Mouse (Mus musculus): ENCODE results near the gene Krt24. TPM values are rescaled to one million over a fixed set of nuclear protein-coding genes. Genes with fewer than 3 reads are reported as not detected.

Krt24 gene
- not detected in 2 replicates for total RNA-seq (2017)

DNA sequence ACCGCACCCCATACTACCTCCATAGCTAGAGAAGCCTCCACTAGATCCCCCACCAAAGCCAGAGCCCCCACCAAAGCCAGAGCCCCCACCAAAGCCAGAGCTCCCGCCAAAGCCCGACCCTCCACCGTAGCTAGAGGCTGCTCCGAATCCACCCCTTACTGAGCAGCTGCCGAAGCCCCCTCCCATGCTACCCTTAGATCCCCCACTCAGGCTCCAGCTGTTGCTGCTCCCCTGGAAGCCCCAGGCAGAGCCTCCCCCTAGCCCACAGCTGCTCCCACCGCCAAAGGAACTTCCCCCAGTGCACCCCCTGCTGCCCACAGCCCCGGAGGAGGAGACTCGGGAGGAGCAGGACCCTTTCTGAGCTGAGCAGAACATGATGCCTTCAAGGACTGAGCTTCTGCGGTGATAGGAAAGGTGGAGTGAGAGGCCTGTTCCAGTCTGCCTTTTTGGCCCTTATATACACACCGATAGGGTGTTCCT is at the start of gene Krt24:
Krt24 (minus strand) TSS at position 430 of the 480 bp plus-strand sequence.
- ATAC-seq (replicated peaks in 1 of 2; ENCODE audit: insufficient read depth in 1 of 2, low FRiP score in 2 of 2, low TSS enrichment in 1 of 2, low read depth in 1 of 2, poor library complexity in 2 of 2, severe bottlenecking in 2 of 2) = no peak

DNA sequence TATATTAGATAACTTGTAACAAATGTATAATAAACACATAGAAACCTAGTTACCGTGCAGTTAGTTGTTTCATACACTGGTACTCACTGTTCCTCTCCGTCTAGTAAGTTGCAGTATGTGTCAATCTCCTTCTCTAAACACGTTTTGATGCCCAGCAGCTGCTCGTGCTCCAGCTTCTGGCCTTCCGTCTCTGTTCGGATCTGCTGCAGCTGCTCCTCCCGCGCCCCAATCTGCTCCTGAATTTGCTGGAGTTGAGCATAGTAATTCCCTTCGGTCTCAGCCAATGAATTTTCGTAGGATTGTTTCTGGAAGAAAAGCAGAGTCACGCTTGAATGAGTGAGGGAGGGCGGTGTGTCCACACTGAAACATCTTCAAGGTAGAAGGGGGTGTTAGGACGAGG is 48.4 kb upstream of the Krt24 start:
- no peak for ATAC-seq (replicated peaks in 1 of 2; ENCODE audit: insufficient read depth in 1 of 2, low FRiP score in 2 of 2, low TSS enrichment in 1 of 2, low read depth in 1 of 2, poor library complexity in 2 of 2, severe bottlenecking in 2 of 2)

DNA sequence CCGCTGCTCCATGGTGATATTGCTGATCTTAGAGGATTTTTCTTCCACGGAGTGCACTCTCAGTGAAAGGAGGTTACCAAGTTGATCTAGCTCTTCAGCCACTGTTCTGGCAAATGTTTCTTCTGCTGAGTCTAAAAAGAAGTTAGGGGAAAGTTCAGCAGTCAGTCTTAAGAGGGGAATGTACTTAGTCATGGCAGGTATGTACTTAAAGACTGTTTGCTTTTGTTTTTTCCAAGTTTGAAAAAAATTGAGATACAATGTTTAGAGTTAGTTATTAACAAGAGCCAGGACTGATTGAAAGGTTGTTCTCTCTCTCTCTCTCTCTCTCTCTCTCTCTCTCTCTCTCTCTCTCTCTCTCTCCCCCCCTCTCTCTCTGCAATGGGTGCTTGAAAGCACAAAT is 44.6 kb upstream of the Krt24 start:
- no peak for ATAC-seq (replicated peaks in 1 of 2; ENCODE audit: insufficient read depth in 1 of 2, low FRiP score in 2 of 2, low TSS enrichment in 1 of 2, low read depth in 1 of 2, poor library complexity in 2 of 2, severe bottlenecking in 2 of 2)

DNA sequence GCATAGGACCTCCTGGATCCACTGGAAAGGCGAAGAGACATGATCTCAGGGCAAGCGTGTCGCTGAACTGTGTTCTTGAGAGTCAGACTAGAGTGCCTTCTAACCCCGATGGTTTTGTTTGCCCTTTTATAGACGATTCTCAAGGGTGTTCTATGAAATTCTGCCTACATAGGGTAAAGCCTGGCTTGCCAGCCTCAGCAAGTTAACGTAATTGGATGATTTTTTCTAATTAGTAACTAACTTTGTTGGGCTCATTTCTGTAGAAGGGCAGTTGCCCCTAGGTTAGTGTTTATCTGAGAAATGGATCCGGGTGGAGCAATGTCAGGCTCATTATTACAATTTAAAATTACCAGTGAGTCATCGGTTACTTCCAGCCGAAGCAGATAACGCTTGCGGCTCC is 37.8 kb upstream of the Krt24 start, which contains the start of gene Krt25:
Krt25 (minus strand) TSS at position 101 of the 400 bp plus-strand sequence.
- no peak for ATAC-seq (replicated peaks in 1 of 2; ENCODE audit: insufficient read depth in 1 of 2, low FRiP score in 2 of 2, low TSS enrichment in 1 of 2, low read depth in 1 of 2, poor library complexity in 2 of 2, severe bottlenecking in 2 of 2)

- ATAC-seq (replicated peaks in 1 of 2; ENCODE audit: insufficient read depth in 1 of 2, low FRiP score in 2 of 2, low TSS enrichment in 1 of 2, low read depth in 1 of 2, poor library complexity in 2 of 2, severe bottlenecking in 2 of 2) = no peak
These were observed 36.0 kb upstream of the Krt24 start for GRCm38 (mm10) chr11:99321094-99321493.

DNA sequence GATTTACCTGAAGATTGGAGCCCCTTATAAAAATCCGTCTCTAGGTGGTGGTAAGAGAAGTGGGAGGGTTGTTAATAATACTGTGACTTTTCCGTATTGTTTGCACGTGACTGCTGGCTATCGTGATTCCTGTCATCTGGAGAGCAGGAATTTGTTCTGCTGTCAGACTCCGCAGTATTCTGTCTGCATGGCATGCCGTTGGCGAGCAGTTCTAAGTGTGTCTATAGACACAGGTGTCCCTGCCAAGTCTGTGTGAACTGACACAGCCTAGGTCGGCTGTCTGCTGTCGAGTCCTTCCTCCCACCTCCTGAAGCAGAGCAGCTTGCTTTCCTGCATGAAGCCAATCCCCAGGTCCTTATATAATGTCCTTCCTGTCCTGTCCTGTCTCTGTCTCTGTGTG is 34.1 kb upstream of the Krt24 start:
- no peak for ATAC-seq (replicated peaks in 1 of 2; ENCODE audit: insufficient read depth in 1 of 2, low FRiP score in 2 of 2, low TSS enrichment in 1 of 2, low read depth in 1 of 2, poor library complexity in 2 of 2, severe bottlenecking in 2 of 2)

DNA sequence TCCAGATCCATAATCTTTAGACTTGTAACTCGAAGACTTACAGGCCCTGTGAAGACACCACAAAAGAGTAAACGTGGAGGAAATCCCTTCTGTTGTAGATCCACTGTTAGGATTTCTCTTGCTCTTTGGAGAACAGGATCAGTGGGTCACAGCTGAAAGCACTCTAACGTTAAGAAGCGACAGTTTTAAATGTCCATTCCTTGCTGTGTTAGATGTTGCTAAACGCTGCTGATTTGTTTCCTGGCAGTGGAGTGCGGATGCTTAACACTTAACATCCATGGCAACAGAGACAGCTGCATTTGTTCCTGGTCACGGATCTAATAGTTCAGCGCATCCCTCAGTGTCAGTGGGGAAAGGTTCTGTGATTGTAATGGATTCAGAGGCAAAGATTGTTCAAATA is 31.5 kb upstream of the Krt24 start:
- ATAC-seq (replicated peaks in 1 of 2; ENCODE audit: insufficient read depth in 1 of 2, low FRiP score in 2 of 2, low TSS enrichment in 1 of 2, low read depth in 1 of 2, poor library complexity in 2 of 2, severe bottlenecking in 2 of 2) = no peak

GRCm38 (mm10) chr11:99314594-99314993 is 29.5 kb upstream of the Krt24 start:
- no peak for ATAC-seq (replicated peaks in 1 of 2; ENCODE audit: insufficient read depth in 1 of 2, low FRiP score in 2 of 2, low TSS enrichment in 1 of 2, low read depth in 1 of 2, poor library complexity in 2 of 2, severe bottlenecking in 2 of 2)

DNA sequence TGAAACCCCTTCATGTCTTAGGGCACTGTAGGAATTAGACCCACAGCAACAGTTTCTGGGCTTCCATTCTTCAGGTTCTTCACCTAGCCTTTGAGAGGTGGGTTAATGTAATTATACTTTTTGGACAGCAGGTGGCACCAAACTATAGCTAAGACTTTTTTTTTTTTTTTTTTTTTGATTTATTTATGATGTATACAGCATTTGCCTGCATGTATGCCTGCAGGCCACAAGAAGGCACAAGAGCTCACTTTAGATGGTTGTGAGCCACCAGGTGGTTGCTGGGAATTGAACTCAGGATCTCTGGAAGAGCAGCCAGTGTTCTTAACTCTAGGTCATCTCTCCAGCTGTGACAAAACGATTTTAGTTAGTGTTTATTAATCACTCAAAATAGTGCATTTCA is 25.8 kb upstream of the Krt24 start:
- ATAC-seq (replicated peaks in 1 of 2; ENCODE audit: insufficient read depth in 1 of 2, low FRiP score in 2 of 2, low TSS enrichment in 1 of 2, low read depth in 1 of 2, poor library complexity in 2 of 2, severe bottlenecking in 2 of 2) = peak in 1 of 2 experiments; percentile 35; a peak in 1 of 4 replicates

GRCm38 (mm10) chr11:99307579-99307978 is 22.5 kb upstream of the Krt24 start:
- ATAC-seq (replicated peaks in 1 of 2; ENCODE audit: insufficient read depth in 1 of 2, low FRiP score in 2 of 2, low TSS enrichment in 1 of 2, low read depth in 1 of 2, poor library complexity in 2 of 2, severe bottlenecking in 2 of 2) = peak; percentile 58 to 73; a peak in 3 of 4 replicates

DNA sequence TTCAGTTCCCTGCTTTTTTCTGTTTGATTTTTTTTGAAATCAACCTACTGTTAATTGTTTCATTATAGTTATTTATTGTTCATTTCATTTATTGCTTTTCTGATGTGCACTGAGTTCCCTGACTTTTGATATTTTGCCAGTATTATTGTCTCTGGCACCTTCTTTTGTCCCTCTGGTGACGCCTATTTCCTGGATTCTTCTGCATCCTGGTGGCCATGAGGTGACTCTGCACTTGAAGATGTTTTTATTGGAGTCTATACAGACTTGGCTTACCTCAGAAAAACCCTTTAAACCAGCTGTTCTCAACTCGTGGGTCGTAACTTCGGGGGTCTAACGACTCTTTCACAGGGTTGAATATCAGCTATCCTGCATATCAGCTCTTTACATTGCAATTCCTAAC is 10.0 kb upstream of the Krt24 start:
- no peak for ATAC-seq (replicated peaks in 1 of 2; ENCODE audit: insufficient read depth in 1 of 2, low FRiP score in 2 of 2, low TSS enrichment in 1 of 2, low read depth in 1 of 2, poor library complexity in 2 of 2, severe bottlenecking in 2 of 2)

DNA sequence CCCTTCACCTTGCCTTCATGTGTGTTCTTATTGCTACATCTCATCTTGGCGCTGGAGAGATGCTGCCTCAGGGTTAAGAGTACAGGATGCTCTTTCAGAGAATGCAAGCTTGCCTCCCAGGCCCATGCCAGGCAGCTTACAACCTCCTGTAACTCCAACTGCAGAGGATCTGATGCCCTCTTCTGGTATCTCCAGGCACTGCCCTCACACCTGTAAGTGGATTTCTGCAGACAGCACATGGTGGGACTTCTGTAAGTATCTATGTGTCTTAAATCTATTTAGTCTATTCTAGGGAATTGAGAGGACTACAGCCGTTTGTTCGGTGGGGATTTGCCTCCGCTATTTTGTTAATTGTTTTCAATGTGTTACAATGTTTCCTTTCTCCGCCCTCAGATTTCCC is 7.8 kb upstream of the Krt24 start:
- 0 out of 4 replicates have a peak, but pooled peaks of 1 of the 2 experiments have one; percentile 37 for ATAC-seq (replicated peaks in 1 of 2; ENCODE audit: insufficient read depth in 1 of 2, low FRiP score in 2 of 2, low TSS enrichment in 1 of 2, low read depth in 1 of 2, poor library complexity in 2 of 2, severe bottlenecking in 2 of 2)

- ATAC-seq (replicated peaks in 1 of 2; ENCODE audit: insufficient read depth in 1 of 2, low FRiP score in 2 of 2, low TSS enrichment in 1 of 2, low read depth in 1 of 2, poor library complexity in 2 of 2, severe bottlenecking in 2 of 2) = no peak
These were observed 1.1 kb downstream of the Krt24 start for GRCm38 (mm10) chr11:99284011-99284410.

- ATAC-seq (replicated peaks in 1 of 2; ENCODE audit: insufficient read depth in 1 of 2, low FRiP score in 2 of 2, low TSS enrichment in 1 of 2, low read depth in 1 of 2, poor library complexity in 2 of 2, severe bottlenecking in 2 of 2) = no peak
These were observed 1.7 kb downstream of the Krt24 start for GRCm38 (mm10) chr11:99283334-99283733.

DNA sequence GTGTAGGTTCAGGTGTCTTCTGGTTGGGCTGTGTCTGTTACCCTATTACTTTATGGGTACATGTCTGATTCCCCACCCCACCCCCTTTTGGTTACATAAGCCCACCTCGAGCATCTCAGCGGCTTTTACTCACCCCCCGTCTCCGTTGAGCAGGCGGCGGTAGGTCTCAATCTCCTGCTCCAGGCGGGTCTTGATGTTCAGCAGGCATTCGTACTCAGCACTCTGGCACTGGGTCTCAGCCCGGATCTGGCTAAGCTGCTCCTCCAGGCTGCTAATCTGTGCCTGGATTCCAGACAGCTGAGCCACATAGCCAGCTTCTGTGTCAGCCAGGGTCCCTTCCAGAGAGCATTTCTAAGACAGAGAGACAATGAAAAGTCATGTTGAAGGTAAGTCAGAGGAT is 3.9 kb downstream of the Krt24 start:
- ATAC-seq (replicated peaks in 1 of 2; ENCODE audit: insufficient read depth in 1 of 2, low FRiP score in 2 of 2, low TSS enrichment in 1 of 2, low read depth in 1 of 2, poor library complexity in 2 of 2, severe bottlenecking in 2 of 2) = no peak

GRCm38 (mm10) chr11:99279986-99280385 is 5.1 kb downstream of the Krt24 start:
- no peak for ATAC-seq (replicated peaks in 1 of 2; ENCODE audit: insufficient read depth in 1 of 2, low FRiP score in 2 of 2, low TSS enrichment in 1 of 2, low read depth in 1 of 2, poor library complexity in 2 of 2, severe bottlenecking in 2 of 2)

GRCm38 (mm10) chr11:99276786-99277185 is 8.3 kb downstream of the Krt24 start:
- ATAC-seq (replicated peaks in 1 of 2; ENCODE audit: insufficient read depth in 1 of 2, low FRiP score in 2 of 2, low TSS enrichment in 1 of 2, low read depth in 1 of 2, poor library complexity in 2 of 2, severe bottlenecking in 2 of 2) = no peak

DNA sequence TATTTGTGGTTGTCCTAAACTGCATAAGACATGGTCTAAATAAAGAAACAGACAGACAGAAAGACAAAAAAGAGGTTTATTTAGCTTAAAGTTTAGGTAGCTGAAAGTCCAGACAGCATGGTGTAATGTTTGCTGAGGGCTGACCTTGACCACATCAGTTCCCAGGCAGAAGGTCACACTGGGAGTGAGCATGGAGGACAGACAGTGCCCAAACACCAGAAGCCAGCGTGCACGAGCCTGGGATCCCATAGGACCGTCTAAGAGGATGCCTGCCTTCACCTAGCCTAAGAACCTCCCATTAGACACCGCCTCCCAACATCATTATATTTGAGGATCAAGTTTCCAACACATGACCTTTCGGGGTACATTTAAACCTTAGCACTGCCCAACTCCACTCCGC is 9.4 kb downstream of the Krt24 start:
- no peak for ATAC-seq (replicated peaks in 1 of 2; ENCODE audit: insufficient read depth in 1 of 2, low FRiP score in 2 of 2, low TSS enrichment in 1 of 2, low read depth in 1 of 2, poor library complexity in 2 of 2, severe bottlenecking in 2 of 2)

DNA sequence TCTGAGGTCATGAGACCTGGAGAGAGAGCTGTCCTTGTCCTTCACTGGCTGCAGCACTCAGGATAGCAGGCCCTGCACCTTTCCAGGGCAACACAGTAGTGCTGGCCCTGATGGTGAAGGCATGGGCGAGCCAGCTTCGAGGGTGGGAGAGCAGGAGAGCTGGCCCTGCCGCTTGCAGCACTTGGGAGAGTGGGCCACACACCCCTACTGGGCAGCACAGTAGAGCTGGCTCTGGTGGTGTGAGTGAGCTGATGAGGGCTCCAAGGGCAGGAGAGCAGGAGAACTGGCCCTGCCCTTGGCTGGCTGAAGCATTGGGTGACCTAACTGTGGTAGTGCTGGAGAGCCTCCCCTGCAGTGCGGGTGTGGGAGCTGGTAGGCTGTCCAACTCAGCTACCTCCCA is 12.3 kb downstream of the Krt24 start:
- ATAC-seq (replicated peaks in 1 of 2; ENCODE audit: insufficient read depth in 1 of 2, low FRiP score in 2 of 2, low TSS enrichment in 1 of 2, low read depth in 1 of 2, poor library complexity in 2 of 2, severe bottlenecking in 2 of 2) = no peak

DNA sequence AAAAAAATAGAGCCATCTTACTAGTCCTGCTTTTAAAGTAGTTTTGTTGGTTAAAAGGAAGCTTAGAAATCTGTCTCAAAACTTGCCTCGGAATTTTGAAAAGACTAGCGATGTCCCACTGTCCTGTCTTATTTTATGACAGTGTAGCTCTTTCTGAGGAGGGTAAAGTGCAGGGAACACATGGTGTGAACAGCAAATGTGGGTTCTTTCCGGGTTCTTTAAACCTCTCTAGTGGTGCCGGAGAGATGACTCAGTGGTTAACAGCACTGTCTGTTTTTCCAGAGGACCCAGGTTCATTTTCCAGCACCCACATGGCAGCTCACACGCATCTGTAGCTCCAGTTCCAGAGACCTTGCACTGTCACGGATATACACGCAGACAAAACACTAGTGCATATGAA is 15.9 kb downstream of the Krt24 start:
- ATAC-seq (replicated peaks in 1 of 2; ENCODE audit: insufficient read depth in 1 of 2, low FRiP score in 2 of 2, low TSS enrichment in 1 of 2, low read depth in 1 of 2, poor library complexity in 2 of 2, severe bottlenecking in 2 of 2) = no peak
